Mouse (Mus musculus): Measurements from ENCODE around the gene Slc8a2. TPM values are rescaled to one million over a fixed set of nuclear protein-coding genes. Genes with fewer than 3 reads are reported as not detected.

The Slc8a2 gene
- total and polyA plus RNA-seq, 3 experiments, result 0.04 to 0.10 TPM; not detected in 1

DNA sequence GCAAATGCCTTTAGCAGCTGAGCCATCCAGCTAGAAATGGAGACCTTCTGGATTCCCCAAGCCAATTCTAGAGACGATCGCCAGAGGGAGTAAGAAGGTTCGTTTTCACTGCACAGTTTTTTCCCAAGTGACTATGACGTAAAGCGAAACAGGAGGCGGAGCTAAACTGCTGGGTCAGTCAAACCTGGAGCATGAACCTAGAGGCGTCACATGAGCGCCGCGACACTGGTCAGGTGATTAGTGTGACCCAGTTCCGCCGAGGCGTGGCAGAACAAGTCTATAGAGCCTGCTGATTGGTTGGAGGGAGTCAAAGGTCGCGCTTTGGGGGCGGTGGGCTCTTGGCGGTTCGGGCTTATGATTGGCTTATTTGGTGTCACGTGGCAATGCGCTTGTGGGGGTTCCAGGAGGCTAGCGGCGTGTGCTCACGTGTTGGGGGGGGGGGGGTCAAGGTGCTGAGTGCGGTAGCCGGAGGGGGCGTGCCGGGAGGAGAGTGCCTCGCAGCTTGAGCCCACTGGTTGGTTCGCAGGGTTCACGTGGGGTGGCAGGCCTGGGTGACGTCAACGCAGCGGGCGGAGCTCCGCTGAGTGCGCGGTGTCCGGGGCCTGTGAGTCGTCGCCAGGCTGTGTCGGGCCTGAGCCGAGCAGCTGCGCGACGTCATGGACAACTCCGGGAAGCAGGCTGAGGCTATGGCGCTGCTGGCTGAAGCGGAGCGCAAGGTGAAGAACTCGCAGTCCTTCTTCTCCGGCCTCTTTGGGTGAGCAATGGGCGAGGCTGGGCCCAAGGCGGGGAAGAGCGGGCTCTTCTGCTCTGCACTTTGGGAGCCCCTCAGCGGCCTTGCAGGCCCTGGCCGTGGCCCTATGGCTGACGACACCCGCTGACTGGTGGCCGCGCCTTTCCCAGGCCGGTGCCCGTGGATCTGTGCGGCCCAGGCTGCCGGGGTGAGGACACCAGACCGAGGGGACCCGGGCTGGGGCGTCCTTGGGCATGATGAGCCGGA, 31.3 kb upstream of the Slc8a2 start, which contains the start of gene Napa:
Gene Napa, plus strand, starts transcription at position 438 of the 997 bp plus-strand sequence.
- peaks cover 22 to 45% of the 10 kb centered on the region in 2 experiments for H3K4me1 ChIP-seq (ENCODE audit: control insufficient read depth in 1 of 2, insufficient read depth in 2 of 2)
- peak within 1 kb of the TSS; percentile 58 for H3K27ac ChIP-seq (ENCODE audit: insufficient read depth, low read depth)
- H3K9me3 ChIP-seq (replicated peaks; ENCODE audit: low read length), result no peaks in the 10 kb centered on the region
- dilution Hi-C loops (cut with MboI; ENCODE audit: extremely low pct_ligation_motif_present, extremely low pct_unique_long_range_greater_than_20kb, low sequenced_read_pairs), result no loop called here
- peaks cover 41% of the 10 kb centered on the region for H3K79me2 ChIP-seq (replicated peaks; ENCODE audit: control insufficient read depth, extremely low read depth, insufficient read depth, poor library complexity, severe bottlenecking)
- peak within 1 kb of the TSS; percentile 96 for H3K9ac ChIP-seq (ENCODE audit: insufficient read depth, low read depth)
- H3K4me2 ChIP-seq (ENCODE audit: insufficient read depth, low read depth, poor library complexity, severe bottlenecking), result peak within 1 kb of the TSS; percentile 93
- peak within 1 kb of the TSS; percentile 73 to 100 (median 94) for H3K4me3 ChIP-seq (replicated peaks in 1 of 3; ENCODE audit: low read depth in 2 of 3, low read length in 2 of 3, poor library complexity in 1 of 3)
- in situ Hi-C loops (cut with MboI; ENCODE audit: low pct_ligation_motif_present, low pct_unique_long_range_greater_than_20kb, low sequenced_read_pairs), result no loop called here
- H3K27me3 ChIP-seq (replicated peaks), result peaks cover 2% of the 10 kb centered on the region
- peaks cover 22 to 32% of the 10 kb centered on the region in 2 experiments for H3K36me3 ChIP-seq (replicated peaks in 1 of 2; ENCODE audit: control insufficient read depth in 1 of 2, insufficient read depth in 1 of 2, low read length in 1 of 2)
- peak; percentile 100 for DNase-seq (ENCODE audit: extremely low read depth)
- TF ChIP-seq MAX (IDR thresholded peaks at IDR 0.05; ENCODE audit: low read length) (peak; percentile 90), USF1 (IDR thresholded peaks at IDR 0.05; ENCODE audit: low read depth, low read length) (peak; percentile 94), KAT2A (IDR thresholded peaks at IDR 0.05; ENCODE audit: insufficient replicate concordance, low read length) (peak; percentile 61; the same call in 1 of the 2 replicates), CHD2 (IDR thresholded peaks at IDR 0.05; ENCODE audit: low read length) (peak; percentile 71), RCOR1 (conservative IDR thresholded peaks at IDR 0.05; ENCODE audit: low read depth, low read length) (peak; percentile 67), UBTF (IDR thresholded peaks at IDR 0.05; ENCODE audit: low read depth, low read length) (no peak), POLR2AphosphoS2 (IDR thresholded peaks at IDR 0.05; ENCODE audit: low read depth, low read length) (no peak; the same call in 1 of the 2 replicates), ZMIZ1 (IDR thresholded peaks at IDR 0.05; ENCODE audit: low read depth, low read length) (peak; percentile 86), HCFC1 (IDR thresholded peaks at IDR 0.05; ENCODE audit: low read depth, low read length) (peak; percentile 80), PAX5 (IDR thresholded peaks at IDR 0.05; ENCODE audit: low read length) (no peak), CHD1 (IDR thresholded peaks at IDR 0.05; ENCODE audit: low read depth, low read length) (no peak), MAFK (IDR thresholded peaks at IDR 0.05; ENCODE audit: insufficient replicate concordance, low read length) (peak; percentile 57; the same call in 1 of the 2 replicates), SIN3A (IDR thresholded peaks at IDR 0.05; ENCODE audit: low read length) (peak; percentile 55), GABPA (IDR thresholded peaks at IDR 0.05; ENCODE audit: insufficient replicate concordance, low read depth, low read length) (peak; percentile 90), NELFE (IDR thresholded peaks at IDR 0.05; ENCODE audit: low read depth, low read length) (peak; percentile 93), CTCF (conservative IDR thresholded peaks at IDR 0.05 in 1 of 2, IDR thresholded peaks at IDR 0.05 in 1 of 2; ENCODE audit: low read depth in 2 of 2, low read length in 2 of 2) (peak; percentile 64 to 89), MXI1 (IDR thresholded peaks at IDR 0.05; ENCODE audit: low read depth, low read length) (peak; percentile 91), MYC (IDR thresholded peaks at IDR 0.05; ENCODE audit: low read depth, low read length) (no peak), BHLHE40 (IDR thresholded peaks at IDR 0.05; ENCODE audit: low read depth, low read length) (peak; percentile 99), RAD21 (IDR thresholded peaks at IDR 0.05; ENCODE audit: low read depth, low read length) (peak; percentile 73), MAZ (IDR thresholded peaks at IDR 0.05; ENCODE audit: low read depth, low read length) (peak; percentile 97), JUN (IDR thresholded peaks at IDR 0.05; ENCODE audit: insufficient read depth, low read depth, low read length) (peak; percentile 74), ZC3H11A (IDR thresholded peaks at IDR 0.05; ENCODE audit: low read depth, low read length) (peak; percentile 32; the same call in 1 of the 2 replicates), SMC3 (IDR thresholded peaks at IDR 0.05; ENCODE audit: low read depth, low read length) (peak; percentile 83), EP300 (IDR thresholded peaks at IDR 0.05; ENCODE audit: low read length) (no peak), ETS1 (conservative IDR thresholded peaks at IDR 0.05; ENCODE audit: low read depth, low read length) (peak; percentile 92), NRF1 (IDR thresholded peaks at IDR 0.05; ENCODE audit: low read depth, low read length) (no peak; the same call in 1 of the 2 replicates), IRF4 (IDR thresholded peaks at IDR 0.05; ENCODE audit: low read depth, low read length) (peak; percentile 93), ZNF384 (IDR thresholded peaks at IDR 0.05; ENCODE audit: low read depth, low read length) (peak; percentile 86), ELF1 (IDR thresholded peaks at IDR 0.05; ENCODE audit: low read depth, low read length) (peak; percentile 65), MEF2A (IDR thresholded peaks at IDR 0.05; ENCODE audit: borderline replicate concordance, low read depth, low read length) (peak; percentile 65; the same call in 1 of the 2 replicates), E2F4 (IDR thresholded peaks at IDR 0.05; ENCODE audit: insufficient replicate concordance, low read depth, low read length) (no peak), ZKSCAN1 (IDR thresholded peaks at IDR 0.05; ENCODE audit: borderline replicate concordance, low read depth, low read length) (no peak), USF2 (conservative IDR thresholded peaks at IDR 0.05; ENCODE audit: low read depth, low read length) (peak; percentile 91), JUND (conservative IDR thresholded peaks at IDR 0.05; ENCODE audit: low read depth, low read length) (peak; percentile 73), TCF12 (IDR thresholded peaks at IDR 0.05; ENCODE audit: low read depth, low read length) (peak; percentile 64; the same call in 1 of the 2 replicates), TBP (conservative IDR thresholded peaks at IDR 0.05; ENCODE audit: low read depth, low read length) (0 out of 2 replicates have a peak, but pooled peaks have one; percentile 30)

Data from CH12.LX (cell line).